Mouse (Mus musculus) cerebellum, postnatal 36 days (tissue): ENCODE data around the gene Irf1.
A peak's percentile ranks its signal among the peaks of the same experiment; 100 is the strongest.
"Not testable (repeated sequence)": the region's sequence is repeated elsewhere in the genome, so short reads cannot be mapped to it uniquely, and the experiment has no call there.

Experiments used
- DNase-seq, 2 experiments: peaks; one replicate each; pipeline ENCODE4 v3.0.0; 2021 to 2022; ENCODE audit warnings: mixed read lengths in 2 of 2

Irf1 gene

DNA sequence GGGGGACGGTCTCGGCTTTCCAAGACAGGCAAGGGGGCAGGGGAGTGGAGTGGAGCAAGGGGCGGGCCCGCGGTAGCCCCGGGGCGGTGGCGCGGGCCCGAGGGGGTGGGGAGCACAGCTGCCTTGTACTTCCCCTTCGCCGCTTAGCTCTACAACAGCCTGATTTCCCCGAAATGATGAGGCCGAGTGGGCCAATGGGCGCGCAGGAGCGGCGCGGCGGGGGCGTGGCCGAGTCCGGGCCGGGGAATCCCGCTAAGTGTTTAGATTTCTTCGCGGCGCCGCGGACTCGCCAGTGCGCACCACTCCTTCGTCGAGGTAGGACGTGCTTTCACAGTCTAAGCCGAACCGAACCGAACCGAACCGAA is at the start of gene Irf1:
Gene Irf1, plus strand, starts transcription at position 255 of the 365 bp plus-strand sequence.
- DNase-seq = peak; percentile 54 to 68

- no peak for DNase-seq
Observed at GRCm38 (mm10) chr11:53720715-53721114, 49.1 kb upstream of the Irf1 start, which contains the start of gene Il5. Il5 (plus strand) TSS chr11:53720794.

GRCm38 (mm10) chr11:53731457-53731856 is 38.4 kb upstream of the Irf1 start:
- DNase-seq = no peak

- no peak for DNase-seq
Observed at GRCm38 (mm10) chr11:53732244-53732643, 37.6 kb upstream of the Irf1 start.

DNA sequence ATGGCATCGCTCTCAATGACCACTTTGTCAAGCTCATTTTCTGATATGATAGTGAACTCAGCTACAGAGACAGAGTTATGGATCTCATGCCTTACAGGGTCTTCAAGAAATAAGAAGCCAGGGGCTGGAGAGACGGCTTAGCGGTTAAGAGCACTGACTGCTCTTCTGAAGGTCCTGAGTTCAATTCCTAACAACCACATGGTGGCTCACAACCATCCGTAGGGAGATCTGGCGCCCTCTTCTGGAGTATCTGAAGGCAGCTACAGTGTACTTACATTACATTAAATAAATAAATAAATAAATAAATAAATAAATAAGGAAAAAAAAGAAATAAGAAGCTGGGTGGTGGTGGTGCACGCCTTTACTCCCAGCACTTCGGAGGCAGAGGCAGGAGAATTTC is 36.0 kb upstream of the Irf1 start:
- DNase-seq = no peak

DNA sequence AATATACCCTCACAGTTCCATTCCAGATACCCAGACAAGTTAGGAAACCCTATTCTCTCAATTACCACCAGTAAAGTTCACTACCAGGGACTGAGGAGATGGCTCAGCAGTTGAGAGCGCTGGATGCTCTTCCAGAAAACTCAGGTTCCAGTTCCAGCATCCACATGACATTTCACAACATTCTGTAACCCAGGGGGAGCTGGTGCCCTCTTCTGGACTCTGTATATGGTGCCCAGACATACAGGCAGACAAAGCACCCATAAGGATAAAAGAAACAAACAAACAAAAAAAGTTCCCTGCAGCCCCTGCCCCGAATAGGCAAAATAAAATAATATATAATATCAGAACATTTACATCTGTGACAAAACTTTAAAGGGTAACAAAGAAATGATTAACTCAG is 35.4 kb upstream of the Irf1 start:
- no peak for DNase-seq

DNA sequence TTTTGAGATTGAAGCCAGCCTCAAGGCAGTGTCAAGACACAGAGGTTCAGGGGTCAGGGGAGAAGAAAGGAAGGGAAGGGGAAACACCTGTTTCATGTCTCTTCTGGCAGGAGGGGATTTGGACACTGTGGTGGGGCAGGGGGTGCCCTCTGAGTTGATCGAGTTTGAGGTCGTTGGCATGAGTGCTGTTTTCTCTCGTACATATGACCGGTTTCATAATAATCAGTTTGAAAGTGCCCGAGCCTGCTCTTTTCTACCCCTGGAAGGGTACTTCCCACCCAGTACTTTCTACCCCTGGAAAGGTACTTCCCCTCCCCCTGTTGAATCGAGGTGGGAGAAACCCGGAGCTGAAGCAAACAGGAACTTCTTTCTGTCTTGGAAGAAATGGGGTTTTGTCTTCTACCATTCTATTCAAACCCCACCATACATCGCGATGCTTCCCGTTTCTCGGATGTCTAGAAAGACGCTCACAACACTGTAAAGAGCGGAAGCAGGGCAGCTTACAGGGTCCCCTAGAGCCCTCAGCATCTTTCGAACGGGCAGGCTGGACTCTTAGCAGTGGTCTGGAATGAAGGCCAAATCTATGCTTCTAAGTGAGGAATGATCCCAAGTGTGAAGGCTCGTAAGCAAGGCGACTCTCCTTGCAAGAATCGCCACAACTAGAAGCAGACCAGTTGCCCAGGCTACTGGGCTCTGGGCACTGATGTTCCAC is 34.7 kb upstream of the Irf1 start:
- DNase-seq = peak in 1 of 2 experiments; percentile 3

GRCm38 (mm10) chr11:53735682-53736245 is 34.0 kb upstream of the Irf1 start:
- DNase-seq = peak; percentile 62 to 67

DNA sequence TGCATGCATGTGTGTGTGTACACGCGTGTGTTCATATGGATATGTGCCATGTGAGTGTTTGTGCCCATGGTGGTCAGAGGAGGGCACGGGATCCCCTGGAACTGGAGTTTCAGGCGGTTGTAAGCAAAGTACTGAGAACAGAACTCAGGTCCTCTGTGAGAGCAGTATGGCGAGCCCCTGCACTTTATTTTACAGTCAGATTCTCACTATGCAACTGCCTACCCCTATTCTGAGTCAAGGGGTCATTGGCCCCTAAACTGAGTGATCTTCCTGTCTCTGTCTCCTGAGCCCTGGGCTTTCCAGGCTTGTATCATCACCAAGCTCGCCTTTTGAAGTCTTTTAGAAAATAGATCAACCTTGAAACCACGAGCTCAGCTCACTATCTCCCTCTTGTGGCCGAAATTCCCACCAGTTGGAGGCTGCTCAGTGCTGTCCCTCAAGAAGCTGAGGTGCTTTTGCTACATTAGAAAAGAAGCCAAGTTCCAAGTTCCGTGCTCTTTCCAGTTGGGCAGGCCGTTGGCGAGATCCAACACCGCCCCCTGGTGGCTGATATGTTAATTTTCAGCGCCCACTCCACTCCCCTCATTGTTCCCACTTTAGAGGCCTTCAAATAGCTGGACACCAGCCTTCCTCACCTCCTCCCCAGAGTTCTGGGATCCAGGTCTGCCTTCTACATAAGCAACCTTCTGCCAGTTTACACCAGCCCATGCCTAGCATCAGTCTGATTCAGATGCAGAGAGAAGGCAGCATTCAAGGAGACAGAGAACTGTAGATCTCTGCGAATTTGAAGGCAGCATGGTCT is 32.8 kb upstream of the Irf1 start:
- DNase-seq = peak; percentile 48 to 50

- peak; percentile 50 to 53 for DNase-seq
Observed at GRCm38 (mm10) chr11:53737573-53737946, 32.3 kb upstream of the Irf1 start.

- no peak for DNase-seq
Observed at GRCm38 (mm10) chr11:53742353-53742752, 27.5 kb upstream of the Irf1 start.

DNA sequence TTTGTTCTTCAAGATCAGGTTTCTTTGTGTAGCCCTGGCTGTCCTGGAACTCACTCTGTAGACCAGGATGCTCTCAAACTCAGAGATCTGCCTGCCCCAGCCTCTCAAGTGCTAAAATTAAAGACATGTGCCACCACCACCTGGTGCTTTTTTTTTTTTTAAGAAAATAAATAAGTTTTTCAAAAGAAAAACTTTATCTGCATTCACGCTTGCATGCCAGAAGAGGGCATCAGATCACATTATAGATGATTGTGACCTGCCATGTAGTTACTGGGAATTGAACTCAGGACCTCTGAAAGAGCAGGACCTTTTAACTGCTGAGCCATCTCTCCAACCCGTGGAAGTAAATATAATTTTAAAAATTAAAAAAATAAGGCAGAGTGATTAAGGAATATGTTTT is 24.6 kb upstream of the Irf1 start:
- no peak for DNase-seq

- DNase-seq = no peak
Observed at GRCm38 (mm10) chr11:53747985-53748384, 21.8 kb upstream of the Irf1 start.

GRCm38 (mm10) chr11:53748614-53749013 is 21.2 kb upstream of the Irf1 start:
- no peak for DNase-seq

GRCm38 (mm10) chr11:53749306-53749705 is 20.5 kb upstream of the Irf1 start:
- DNase-seq = no peak

- no peak for DNase-seq
Observed at GRCm38 (mm10) chr11:53749716-53750352, 20.0 kb upstream of the Irf1 start.

DNA sequence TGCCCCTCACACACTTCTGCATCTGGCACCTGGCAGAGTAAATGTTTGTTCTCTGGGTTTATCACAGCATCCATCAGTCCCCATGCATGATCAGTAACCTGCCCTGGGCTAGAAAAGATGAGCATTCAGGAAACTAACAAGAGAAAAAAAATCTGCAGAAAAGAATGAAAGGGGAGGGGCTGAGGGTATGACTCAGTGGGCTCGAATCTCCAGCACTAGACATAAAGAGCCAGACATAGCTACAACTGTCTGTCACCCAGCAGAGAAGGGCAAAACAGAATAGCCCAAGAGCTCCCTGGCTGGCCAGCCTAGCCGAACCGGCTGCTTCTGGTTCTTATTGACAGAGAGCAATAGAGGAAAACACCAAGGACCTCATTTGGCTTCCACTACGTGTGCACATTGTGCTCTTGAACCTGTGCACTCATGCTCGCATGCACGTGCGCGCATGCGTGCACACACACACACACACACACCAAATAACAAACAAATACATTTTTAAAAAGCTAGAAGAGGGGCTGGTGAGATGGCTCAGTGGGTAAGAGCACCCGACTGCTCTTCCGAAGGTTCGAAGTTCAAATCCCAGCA is 14.7 kb upstream of the Irf1 start:
- no peak for DNase-seq

DNA sequence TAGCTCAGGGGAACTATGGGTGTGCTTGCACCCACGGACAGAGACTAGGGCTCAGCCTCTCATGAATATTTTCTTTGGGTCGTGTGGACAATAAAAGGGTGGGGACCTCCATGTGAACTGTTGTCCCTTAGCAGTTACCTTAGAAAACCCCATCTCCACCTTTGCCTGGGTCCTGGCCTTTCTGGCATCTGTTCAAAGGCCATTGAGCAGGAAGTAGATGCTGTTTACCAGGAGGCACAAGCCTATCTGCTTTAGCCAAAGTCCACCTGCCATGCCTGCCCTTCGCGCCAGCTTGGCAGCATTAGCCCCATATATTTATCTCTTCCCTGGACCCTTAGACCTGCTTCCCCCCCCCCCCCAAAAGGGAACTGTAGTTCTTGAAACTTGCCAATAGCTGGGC is 12.2 kb upstream of the Irf1 start:
- DNase-seq = no peak

- DNase-seq = not testable (repeated sequence)
Observed at GRCm38 (mm10) chr11:53758033-53758432, 11.8 kb upstream of the Irf1 start.

- DNase-seq = no peak
Observed at GRCm38 (mm10) chr11:53758791-53759351, 10.9 kb upstream of the Irf1 start.

DNA sequence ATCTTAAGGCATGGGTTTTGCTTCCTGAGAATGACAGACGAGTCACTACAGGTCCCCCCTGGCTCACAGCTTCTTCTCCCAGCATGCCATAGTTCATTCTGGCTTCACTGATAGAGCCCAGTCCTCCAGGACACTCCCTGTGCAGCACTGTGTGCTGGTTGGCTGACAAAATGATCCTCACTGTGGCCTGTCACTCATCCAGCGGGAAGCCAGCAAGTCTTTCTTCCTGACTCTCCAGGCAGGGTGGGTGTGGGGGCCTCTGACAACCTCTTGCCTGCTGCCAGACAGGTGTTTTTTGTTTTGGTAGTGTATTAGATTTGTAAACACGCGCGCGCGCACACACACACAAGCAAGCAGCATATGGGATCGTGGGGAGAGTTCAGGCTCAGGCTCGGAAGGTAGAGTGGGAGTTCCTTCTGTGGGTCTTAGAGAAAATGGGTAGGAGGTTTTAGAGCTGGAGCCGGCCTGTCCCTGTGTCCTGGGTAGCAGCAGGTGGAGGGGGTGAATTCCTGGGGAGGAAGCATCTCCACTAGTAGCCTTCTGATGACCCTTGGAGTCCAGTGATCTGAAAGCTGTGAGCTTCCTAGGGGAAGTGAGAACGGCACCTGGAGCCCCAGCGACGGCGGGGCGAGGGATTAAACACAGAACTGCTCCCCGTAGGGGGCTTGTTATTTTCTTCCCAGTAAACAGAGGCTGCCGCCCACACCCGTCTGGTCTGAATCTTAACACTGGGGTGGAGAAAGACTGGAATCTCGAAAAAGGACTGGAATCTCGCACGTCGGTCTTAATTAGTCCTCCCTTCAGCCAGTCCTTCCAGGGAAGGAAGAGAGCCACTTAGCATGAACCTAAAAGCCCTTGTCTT is 10.0 kb upstream of the Irf1 start:
- DNase-seq = no peak

DNA sequence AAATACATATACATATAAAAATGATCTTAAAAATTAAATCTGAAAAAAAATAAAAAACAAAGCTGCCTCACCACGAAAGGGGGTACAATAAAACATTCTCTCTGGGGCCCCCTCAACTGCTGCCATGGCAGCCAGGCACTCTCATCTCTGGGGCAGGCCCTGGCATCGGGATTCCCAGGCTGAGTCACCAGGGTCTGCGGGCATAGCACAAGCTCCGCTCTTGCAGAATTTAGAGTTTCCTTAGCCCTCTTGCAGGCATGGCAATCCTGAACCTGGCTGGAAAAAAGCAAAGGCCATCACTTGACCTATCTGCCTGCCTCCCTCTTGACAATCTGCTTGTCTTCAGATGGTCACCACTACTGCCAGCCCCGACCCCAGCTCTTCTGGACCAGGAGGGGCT is 8.5 kb upstream of the Irf1 start:
- DNase-seq = no peak
